Mouse (Mus musculus): ENCODE measurements around the gene Gnaq. TPM values are rescaled to one million over a fixed set of nuclear protein-coding genes. Genes with fewer than 3 reads are reported as not detected.
A peak's percentile ranks its signal among the peaks of the same experiment; 100 is the strongest.
"Not testable (repeated sequence)": the region's sequence is repeated elsewhere in the genome, so short reads cannot be mapped to it uniquely, and the experiment has no call there.

Gnaq gene
- 64.1 and 65.7 TPM in 2 replicates for total RNA-seq (2021)
- long read RNA-seq, full-length matches to known transcripts = 1 of 12 reads
- long read RNA-seq, partial matches to known transcripts = 1 of 12 reads
- long read RNA-seq, other reads (novel, unspliced or antisense) = 10 of 12 reads

DNA sequence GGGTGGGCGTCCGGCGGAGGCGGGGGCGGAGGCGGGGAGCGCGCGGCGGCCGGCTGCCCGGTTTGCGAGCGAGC lies at the start of gene Gnaq:
Gene Gnaq, plus strand, starts transcription at position 41 of the 74 bp plus-strand sequence.
- no peak for DNase-seq

DNA sequence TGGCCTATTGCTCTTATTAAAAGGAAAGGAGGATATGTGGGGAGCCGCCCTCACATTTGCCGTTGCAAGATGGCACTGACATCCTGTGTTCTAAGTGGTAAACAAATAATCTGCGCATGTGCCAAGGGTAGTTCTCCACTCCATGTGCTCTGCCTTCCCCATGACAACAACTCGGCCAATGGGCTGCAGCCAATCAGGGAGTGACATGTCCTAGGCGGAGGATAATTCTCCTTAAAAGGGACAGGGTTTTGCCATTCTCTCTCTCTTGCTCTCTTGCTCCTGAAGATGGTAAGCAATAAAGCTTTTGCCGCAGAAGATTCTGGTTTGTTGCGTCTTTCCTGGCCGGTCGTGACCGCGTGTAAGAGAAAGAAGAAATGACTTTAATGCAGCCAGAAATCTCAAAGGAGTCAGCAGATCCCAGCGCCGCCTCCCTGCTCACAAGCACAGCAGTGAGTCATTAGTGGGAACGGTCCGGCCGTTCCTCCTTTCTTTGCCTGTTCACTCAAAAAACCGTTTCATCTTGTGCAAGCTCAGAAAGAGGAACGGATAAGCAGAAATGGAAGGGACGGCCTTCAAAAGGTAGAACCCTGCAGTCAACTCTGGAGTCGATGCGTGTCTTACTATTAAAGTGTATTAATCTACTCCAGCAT lies 48.5 kb upstream of the Gnaq start:
- not testable (repeated sequence) for DNase-seq

DNA sequence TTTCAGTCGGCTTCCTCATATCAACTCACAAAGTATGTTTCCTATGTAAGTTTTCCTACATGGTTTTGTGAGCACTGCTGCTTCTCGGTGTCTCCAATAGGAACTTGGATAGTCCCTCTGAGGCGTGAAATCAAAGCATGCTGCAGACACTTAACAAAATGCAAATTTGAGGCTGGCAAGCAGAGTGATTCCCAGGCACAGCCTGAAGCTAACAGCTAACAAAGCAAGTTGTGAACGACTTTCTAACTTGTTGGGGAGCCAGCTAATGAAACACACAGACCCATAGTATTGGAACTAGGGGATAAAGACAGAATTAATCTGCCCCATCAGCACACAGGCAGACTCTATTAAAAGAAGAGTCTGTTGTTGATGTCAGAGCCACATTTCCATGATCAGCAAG lies 47.4 kb upstream of the Gnaq start:
- DNase-seq = no peak

DNA sequence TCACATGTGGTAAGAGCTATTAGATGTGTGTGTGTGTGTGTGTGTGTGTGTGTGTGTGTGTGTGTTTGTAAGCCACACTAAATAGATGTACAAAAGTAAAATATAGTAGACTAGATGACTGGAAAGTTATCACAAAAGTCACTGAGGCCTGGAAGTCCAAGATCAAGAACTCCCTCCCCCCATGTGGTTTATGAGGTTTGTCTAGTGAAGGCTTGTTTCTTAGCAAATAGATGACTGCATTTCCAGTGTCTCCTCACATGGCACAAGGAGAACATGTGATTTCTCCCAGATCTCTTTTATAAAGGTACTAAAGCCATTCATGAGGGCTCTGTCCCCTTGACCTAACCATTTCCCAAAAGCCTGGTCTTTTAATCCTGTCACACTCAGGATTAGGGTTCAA lies 46.5 kb upstream of the Gnaq start:
- no peak for DNase-seq

DNA sequence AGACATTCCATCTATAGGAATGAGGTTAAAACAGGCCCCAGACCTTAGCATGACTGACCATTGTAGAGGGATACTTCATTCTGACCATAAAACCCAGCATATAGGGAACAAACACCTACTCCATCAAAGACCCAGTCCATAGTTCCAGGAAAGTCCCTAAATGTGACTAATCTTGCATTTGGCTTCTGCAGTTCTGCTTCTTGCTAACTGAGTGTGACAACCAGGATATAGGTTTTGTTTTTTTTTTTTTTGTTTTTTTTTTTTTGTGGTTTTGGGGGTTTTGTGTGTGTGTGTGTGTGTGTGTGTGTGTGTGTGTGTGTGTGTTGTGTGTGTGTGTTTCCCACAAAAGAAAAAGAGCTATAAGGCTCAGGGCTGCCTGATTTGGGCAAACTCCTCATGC lies 46.0 kb upstream of the Gnaq start:
- DNase-seq = no peak

DNA sequence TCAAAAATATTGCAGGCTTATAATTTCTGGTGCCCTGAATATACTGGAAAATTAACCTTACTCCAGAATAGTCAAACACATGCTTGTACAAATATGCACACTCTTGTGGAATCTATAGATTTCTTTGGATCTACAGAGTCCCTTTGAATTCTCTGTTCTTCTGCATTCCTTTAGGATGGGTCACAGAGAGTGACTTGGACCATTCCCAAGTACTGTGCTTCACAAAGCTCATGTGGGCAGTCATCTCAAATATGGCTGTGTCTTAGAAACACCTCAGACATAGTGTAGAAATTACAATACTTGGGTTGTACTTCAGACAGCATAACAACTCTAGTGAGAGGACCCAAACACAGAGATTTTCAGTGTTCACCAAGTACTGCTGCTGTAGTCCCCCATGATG lies 45.2 kb upstream of the Gnaq start:
- no peak for DNase-seq

DNA sequence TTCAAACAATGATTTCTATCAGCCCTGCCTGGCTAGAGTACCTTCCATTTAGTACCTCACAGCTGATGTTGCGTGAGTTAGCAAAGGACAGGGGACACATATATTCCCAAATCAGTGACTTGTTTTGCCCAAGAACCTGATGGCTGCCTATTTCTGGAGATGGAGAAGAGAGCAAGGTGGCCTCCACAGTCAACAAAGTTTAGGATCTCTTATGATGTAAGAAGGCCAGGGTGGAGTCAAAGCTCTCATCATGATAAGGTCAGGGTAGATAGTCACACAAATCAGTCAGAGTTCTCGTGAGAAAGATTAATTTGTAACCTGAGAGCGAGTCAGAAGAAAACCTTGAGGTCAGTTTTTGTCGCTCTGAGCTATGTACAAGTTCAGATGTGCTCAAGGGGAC lies 39.0 kb upstream of the Gnaq start:
- no peak for DNase-seq

DNA sequence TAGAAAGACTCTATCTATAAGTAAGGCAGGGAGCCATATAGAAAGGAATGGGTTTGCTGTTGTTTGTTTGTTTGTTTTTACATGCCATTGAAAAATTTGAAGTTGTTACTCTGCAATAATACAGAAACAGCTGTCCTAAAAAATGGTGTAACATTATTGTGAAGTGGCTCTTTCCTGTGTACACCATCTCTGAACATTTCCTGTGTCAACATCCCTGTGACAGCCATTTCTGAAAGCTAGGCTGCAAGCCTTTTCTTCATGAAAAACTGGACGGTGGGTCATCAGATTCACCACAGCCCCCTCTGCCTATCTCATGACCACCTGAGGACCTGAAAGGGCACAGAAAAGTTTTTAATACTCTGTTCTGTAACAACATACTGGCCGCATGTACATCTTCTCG lies 22.7 kb upstream of the Gnaq start:
- DNase-seq = no peak

DNA sequence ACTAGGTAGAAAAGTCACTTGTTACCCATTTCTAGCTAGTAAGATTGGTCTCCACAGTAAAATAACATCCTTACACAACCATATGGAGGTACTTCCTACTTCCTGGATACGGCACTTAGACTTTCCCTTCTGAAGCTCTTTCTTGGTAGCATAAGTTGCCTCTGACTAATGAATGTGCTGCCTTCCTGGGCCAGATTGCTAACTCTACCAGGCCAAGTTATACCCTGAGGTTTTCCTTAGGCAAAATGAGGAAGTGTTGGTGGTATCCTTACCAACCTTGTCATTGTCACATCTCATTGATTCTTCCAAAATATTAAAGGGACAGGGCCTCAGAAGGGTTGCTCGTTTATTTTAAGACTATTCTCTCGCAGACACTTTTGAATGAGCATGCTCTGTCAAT lies 22.0 kb upstream of the Gnaq start:
- DNase-seq = no peak

DNA sequence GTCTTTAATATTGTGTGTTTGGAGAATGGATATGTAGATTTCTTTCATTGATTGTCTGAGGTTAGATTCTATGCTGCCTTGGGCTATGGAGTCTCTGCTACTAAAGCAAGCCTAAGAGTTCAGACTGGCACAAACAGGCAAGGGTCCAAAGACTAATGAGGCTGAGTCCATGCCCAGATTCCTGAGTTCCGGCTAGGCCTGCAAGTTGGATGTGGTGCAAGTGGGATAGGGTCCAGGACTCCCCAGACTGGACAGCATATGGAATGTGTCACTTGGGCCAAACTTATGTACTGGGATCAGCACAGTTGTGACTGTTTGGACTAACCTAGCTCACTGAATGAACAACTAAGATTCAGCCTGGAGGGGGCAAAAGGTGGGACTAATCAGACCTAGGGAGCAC lies 19.3 kb upstream of the Gnaq start:
- peak; percentile 13 for DNase-seq

DNA sequence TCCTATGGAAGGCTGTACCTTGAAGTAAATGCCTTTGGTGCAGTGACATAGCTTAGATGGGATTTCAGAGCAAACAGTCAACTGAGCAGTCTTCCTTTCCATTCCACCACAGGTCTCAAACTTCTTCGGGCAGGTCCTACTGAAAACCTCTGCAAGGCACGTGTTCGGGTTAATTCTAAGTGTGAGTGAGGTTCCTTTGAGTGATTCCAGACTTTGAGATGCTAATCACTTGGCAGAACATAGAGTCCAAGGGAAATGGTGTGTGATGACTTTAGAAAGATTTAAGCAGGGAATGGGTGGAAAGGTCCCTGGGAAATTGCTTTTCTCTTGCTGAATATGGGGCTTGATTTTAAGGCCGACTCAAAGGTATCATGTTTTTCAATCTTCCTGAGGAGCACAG lies 14.2 kb upstream of the Gnaq start:
- DNase-seq = no peak

DNA sequence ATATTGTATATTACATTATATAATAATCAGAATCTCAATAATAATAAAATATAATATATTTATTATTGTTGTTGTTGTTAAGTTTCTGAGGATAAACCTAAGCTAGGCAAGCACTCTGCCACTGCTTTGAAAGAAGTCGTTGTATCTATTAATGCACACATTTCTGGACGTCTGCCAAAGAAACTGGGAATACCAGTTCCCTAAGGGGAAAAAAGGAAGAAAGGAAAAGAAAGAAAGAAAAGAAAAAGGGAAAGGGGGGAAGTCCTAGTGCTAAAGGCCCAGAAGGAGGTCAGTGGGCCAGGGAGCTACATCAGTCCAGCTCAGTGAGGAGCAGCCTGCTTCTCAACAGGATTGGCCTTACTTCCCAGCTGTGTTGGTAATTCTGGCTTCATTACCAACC lies 11.3 kb upstream of the Gnaq start:
- DNase-seq = no peak

DNA sequence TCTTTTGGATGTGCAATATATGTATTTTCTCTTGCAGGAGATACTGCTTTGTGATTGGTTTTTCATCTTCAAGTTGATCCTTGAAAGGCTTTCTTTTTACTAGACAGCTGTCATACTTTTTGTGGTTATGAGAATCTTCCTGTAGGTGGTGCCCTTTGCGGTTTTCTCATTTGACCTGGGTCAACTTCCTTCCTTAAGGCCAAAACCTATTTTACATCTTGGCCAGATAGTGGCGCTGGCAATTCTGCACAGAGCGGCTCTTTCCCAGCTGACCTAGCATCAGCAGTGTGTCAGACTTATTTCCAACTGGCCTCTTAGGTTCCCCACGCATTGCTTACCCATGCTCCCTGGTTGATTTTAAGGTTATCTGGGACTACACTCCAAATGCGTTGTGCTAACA lies 3.9 kb upstream of the Gnaq start:
- DNase-seq = peak; percentile 15

DNA sequence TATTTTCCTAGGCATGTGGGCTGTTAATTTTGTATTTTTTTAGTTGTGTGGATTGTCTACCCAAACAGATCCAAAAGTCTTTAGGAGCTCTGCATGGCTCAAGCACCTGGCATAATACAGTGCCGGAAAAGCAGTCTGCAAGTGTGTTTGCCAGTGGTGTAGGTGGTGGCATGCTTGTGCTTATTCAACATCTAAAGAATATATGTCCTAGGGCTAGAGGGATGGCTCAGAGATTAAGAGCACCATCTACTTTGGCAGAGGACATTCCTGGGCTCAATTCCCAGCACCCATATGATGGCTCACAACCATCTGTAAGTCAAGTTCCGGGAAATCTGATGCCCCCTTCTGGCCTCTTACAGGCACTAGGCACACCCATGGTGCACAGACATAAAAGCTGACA lies 3.5 kb upstream of the Gnaq start:
- no peak for DNase-seq

DNA sequence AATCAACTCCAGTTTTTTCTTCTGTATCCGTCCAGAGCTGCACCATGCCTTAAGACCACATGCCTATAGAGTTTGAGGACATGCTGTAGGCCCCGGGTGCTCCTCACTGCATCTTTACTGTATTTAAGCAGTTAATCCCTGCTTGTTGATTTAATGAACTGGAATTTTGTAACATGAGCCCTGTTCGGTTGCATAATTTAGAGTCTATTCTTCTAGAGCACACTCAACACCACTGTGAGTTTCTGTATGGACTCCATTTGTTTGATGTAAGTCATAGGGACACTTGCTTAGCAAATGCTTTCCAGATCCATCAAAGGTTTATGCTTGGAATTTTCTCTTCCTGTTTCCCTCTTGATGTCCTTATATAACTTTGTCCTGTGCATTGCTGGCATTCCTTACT lies 2.2 kb upstream of the Gnaq start:
- DNase-seq = no peak

DNA sequence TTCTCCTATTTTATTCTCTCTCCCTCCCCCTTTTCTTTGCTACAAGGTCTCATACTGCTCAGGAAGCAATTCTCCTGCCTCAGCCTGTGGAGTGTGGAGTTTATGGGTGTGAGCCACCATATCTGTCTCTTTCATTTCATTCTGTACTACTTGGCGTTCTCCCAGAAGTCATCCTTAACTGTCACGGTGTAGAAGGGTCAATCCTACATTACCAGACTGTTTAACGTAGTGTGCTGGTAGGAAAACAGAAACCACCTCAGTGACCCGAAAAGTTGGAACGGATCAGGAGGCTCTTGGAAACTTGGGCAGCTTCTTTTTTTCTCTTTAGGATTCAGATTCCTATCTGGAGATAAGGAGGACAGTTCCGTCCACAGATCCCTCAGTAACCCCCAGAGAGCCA lies 800 bp upstream of the Gnaq start:
- no peak for DNase-seq

DNA sequence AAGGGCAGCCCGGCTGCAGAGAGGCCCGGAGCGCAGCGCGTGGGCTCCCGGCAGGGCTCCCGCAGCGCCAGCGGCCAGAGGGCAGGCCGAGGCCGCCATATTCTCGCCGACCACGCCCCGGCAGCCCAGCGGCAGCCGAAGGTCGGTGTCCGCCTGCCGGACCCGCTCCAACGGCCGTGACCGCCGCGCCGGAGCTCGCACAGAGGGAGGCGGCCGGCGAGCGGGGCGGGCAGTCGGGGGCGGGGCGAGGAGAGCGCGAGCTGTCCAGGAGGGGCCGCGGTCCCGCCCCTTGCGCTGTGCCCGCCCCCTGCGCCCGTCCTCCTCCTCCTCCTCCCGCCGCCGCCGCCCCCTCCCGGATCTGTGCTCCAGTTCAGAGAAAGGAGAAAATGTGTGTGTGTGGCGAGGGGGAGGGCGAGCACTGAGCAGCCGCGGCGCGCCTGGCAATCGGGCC lies 266 bp upstream of the Gnaq start:
- DNase-seq = peak; percentile 97

DNA sequence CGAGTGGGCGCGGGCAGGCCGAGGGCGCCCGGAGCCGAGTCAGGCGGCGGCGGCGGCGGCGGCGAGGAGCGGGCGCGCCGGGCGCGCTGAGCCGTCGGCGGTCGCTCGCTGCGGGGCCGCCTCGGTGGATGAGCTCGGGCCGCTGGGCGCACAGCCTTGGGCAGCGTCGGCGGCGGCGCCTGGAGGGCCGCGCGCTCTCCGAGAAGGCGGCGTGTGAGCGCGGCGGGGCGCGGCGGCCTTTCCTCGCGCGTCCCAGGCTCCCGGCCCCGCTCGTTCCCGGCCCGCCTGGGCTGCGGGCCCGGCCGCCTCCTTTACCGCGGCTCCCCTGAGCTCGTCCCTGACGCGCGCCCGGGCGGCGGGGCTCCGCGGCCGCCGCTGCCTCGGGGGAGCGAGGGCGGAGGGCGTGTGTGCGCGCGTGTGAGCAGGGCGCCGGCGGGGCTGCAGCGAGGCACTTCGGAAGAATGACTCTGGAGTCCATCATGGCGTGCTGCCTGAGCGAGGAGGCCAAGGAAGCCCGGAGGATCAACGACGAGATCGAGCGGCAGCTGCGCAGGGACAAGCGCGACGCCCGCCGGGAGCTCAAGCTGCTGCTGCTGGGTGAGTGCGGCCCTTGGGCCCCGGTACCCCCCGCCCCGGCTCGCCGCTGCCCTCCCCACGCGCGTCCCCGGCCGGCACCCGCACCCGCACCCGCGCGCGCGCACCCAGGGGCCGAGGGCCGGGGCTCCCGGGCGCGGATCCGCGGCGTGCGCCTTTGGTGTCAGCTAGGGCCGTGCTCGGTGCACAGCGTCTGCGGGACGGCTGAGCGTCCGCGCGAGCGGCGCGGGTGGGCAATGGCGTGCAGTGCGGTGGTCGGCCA lies 462 bp downstream of the Gnaq start:
- DNase-seq = peak; percentile 76

DNA sequence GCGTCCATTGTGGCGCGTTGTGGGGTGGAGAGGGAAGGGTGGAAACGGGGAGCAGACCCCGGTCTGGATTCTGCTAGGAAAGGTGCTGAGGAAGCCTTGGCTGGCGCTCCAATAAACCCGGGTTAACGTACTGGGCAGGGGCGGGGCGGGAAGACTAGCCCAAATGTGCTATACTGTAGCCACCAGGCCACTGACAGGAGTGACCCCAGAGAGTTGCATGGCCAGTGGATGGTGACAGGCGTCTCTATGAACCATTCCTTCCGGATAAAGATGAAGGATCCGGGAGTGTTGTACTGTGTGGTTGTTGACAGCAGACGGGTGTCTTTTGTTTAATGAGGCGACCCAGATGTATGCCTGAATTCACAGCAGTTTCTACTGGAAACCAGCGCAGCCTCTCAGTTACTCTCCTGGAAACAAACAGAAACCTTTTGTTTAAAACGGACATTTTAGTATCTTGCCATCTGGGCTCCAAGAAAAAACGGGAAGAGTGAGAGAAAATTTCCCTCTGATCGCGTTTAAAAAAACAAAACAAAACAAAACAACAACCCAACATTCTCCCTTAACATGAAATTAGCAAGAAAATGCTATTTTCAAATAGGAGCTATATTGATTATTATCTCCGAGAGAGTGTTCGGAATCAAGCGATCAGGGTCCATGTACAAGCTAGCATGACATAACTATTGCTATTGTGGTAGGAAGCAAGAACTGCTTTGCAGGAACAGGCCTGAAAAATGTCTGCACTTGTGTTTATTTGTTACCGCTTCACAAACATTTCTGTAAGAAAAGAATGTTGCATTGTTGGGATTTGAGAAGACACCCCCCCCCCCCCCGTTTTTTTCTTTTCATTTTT lies 1.3 kb downstream of the Gnaq start:
- no peak for DNase-seq

DNA sequence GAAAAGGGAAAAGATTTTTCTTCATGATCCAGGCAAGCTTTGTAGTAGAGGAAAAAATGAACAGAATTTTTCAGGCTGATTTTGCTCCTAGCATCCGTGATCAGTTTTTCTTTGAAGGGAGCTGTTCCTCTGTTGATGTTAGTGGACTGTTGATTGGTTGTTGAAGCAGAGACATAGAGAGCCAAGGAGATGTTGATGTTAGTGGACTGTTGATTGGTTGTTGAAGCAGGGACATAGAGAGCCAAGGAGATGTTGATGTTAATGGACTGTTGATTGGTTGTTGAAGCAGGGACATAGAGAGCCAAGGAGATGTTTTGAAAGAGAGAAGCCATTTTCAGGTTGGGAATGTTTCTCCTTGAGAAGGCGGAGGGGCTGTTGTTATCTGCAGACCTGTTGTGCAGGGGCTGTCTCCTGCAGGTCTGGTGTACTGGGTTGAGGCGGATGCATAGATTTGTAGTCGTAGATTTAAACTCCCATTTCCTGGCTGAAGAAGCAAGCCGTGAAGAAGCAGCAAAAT lies 5.5 kb downstream of the Gnaq start:
- no peak for DNase-seq

DNA sequence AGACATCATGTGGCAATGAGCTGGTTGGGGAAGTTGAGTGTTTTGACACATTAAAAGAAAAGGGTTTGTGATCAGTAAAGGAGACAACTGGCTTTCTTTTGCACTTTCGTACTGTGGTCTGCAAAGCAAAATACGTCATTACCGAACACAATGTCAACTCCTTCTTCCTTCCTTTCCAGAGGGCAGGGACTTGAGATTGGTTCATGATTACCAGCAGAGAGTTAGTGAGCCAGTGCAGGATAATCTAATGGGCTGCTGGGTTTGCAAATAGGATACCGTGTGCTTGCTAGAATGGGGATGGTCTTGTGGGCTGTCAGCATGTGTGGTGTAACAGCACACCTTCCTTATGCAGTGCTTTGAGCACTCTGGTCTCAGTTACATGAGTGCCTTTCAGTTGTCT lies 8.1 kb downstream of the Gnaq start:
- no peak for DNase-seq

DNA sequence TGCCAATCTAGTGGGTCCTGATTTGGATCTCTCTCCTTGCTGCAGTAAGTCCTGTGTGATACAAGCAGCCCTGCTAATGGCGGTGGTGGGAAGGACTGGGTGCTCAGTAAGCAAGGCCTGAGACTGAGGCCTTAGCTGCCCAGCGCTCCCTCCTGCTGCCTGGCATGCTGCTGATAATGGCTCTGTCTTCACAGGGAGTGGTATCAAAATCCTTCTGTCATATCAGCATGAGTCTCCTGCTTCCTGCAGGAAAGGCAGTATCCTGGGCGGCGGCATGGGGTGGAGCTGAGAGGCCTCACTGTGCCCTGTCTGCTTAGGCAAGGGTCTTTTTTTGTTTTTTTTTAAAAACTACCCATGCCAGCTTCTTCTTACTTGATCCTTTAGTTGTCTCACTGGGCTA lies 9.2 kb downstream of the Gnaq start:
- no peak for DNase-seq

DNA sequence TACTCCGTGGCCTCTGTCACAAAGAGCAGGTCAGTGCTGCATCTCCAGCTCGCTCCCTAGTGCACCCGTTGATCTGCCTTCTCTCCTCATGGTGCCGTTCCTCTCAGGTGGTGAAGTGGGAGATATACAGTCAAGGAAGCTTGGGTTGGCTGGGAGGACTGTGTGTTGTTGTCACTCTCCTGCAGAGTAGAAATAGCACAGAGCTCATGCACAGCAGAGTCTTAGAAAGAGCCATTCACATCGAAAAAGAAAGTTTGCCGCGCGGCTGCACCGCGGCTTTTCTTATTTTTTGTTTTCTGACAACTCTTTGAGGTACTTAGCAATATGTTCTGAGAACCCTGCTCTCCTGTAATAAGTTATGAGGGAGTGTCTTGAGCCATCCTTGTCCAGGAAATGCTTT lies 10.4 kb downstream of the Gnaq start:
- no peak for DNase-seq

Data from adrenal gland, postnatal 25 days (tissue).